Mouse (Mus musculus) megakaryocyte progenitor cell, adult 5-6 weeks (primary cell): ENCODE data around the gene Fblim1. TPM values are rescaled to one million over a fixed set of nuclear protein-coding genes. Genes with fewer than 3 reads are reported as not detected.

ENCODE experiments used
- ATAC-seq: replicated peaks from 2 replicates; pipeline ENCODE4 v1.8.0; 2016; ENCODE audit warnings: mild to moderate bottlenecking, moderate TSS enrichment, inconsistent platforms; ENCODE audit not compliant: poor library complexity
- total RNA-seq, 2 experiments: library from RNA; stranded (forward) in 1 of 2; stranded (reverse) in 1 of 2; fragments of 157-497, 149-512 nt in 1 of 2; fragments of 200-1000 nt in 1 of 2; gene quantifications; 2 replicates each; pipeline versions ENCODE4 v1.2.3 to v1.2.4; 2015 to 2017

Fblim1 gene
- total RNA-seq, 2 experiments from 2014 or later, result not detected

DNA sequence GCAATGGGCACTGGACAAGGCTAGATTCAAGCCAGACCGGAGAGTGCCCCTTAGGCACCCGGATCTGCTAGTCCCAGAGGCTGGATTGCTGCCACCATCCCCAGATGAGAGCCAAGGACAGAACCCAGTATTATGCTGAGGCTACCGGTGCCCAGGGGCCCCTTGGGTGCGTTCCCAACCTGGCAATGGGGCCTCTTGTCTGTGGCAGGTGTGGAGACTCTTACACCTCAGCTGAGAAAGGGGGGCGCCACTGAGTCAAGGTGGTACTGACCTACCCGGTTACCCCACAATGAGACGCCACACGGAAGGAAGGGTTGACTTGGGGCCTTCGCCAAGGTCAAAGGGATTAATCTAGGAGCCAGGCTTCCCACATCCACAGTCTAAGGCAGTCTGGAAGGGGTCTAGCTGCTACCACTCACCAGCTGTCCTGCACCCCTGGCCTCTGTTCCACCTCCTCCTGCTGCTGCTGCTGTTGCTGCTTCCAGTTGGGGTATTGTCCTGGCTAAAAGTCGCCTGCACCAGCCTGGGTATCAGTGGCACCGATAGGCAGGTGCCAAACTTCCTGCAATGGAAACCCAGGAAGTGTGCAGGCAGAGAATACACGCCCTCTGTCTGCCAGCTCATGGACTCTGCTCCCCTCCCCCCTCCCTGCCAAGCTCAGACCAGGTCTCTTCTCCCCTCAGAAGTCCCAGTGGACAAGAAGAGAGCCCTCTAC, 4.6 kb downstream of the Fblim1 start:
- no peak for ATAC-seq

DNA sequence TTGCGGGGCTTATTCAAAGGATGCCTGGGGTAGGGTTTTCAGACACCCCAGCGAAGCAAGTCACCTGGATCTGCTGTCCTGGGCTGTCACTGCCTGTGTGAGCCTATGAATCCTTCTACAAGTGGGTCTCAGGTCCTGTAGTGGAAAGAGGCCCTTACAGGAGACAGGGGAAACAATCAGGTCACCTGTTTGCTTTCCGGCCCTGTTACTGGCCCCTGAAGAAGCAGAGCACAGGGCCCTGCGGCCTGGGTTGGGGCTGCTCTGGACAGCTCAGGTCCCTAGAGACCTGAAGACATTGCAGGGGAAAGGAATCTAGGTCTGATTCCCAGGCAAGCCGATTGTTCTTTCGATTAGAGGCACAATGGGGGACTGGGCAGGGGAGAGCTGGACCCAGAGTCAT, 5.5 kb downstream of the Fblim1 start:
- ATAC-seq, result no peak

DNA sequence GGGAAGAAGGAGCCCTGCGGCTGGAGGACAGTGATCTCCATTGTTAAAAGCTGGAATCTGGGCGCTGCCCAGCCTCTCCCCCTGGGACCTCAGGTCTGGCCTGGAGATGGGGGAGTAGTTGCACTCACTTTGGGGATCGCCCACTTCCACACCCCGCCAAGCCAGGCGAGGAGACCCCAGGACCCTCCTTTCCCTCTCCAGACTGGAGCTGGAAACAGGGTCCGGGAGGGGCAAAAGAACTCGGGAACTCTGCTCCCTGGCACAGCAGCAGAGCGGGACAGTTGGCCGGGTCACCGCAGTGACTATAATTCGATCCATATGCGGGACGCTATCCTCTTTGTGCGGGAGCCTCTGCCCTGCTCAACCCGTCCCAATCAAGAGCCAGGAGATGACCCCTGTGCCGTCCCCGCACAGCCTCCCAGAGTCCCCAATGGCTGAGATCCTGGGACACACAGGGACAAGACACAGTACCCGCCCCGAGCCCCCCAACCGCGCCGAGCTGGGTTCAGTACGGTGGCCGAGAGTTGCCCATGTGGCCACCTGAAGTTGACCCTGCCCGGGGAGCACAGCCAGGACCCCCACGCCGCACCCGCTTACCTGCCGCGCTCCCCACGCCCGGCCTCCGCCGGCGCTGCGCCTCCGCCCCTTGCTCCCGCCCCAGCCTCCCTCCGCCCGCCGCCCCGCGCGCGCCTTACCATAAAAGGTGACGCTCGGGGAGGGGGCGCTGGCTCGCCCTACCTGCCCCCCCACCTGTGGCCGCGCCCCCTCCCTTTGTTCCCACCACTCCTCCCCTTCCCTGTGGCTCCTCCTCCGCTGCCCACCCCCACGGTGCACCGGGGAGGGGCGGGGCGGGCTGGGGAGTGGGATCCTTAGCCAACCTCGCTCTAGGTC, 6.4 kb downstream of the Fblim1 start:
- no peak for ATAC-seq

DNA sequence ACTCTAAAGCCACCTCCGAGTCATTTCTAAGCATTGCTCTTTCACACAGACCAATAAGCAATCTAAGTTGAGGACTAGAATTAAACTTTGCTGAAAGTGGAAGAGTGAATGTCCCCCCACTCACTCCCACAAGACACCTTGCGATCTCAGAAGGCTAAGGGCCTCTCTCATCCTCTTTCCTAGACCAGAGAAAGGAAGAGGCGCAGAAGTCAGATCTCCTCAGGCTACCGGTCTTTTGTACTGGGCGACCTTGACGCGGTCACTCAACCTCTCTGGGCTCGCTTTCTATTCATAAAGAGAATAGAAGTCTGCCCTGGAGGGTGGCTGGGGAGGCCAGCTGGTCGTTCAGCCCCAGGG, 7.0 kb downstream of the Fblim1 start:
- ATAC-seq, result no peak

DNA sequence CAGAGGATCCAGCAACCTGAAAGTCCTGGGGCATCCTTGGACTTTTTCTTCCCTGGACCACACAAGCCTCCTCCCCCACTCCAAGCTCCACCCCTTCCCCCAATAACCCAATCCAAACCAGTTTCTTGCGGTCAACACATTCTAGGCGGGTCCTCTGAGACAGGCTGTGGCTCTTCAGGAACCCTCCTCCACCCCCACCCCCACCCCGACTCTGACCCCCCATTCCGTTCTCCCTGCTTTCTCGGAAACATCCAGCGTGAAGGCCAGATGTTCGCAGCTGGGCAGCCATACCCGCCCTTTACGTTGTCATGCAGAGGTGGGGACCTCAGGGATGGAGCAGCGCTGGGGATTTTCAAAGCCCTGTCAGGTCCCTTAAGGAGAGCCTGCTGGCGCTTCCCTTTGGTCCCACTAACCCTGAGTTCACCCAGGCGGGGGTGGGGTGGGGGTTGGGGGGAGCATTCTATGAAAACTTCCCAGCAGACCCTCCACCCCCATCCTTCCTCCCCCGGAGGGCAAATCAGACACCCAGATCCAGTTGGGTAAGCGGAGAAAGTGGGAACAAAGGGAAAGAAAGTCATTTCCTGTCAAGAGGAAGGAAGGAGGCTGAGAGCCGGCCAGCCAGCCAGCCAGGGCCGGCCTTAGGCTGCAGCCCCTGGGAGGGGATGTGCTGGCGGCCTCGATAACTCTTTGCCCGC, 7.5 kb downstream of the Fblim1 start:
- no peak for ATAC-seq

DNA sequence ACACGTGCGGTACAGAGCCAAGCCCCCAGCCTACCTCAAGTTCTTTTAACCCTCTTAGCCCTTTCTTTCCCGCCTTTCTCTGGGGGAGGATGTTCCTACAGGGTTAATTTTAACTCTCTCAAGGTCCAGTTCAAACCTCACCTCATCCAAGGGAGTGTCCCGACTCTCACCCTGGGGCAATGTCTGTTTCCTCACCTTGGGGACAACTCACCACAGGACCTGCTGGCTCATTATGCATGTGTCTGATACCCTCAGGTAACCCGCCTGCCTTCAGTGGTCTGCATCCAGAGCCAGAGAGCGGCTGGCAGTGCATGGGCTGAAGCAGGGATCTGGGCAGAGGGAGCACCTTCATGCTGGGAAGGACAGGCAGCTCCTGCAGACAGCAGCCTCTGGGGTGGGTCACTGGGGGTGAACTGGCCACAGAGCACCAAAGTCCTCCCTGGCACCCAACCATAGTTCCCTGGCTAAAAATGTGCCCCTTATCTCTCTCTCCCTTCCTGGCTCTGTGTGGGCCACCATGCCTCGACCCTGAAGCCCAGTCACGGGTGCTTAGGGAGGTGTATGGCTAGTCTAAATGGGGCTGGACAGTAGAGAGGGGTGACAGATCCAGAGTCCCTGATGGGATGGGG, 9.1 kb downstream of the Fblim1 start:
- no peak for ATAC-seq

DNA sequence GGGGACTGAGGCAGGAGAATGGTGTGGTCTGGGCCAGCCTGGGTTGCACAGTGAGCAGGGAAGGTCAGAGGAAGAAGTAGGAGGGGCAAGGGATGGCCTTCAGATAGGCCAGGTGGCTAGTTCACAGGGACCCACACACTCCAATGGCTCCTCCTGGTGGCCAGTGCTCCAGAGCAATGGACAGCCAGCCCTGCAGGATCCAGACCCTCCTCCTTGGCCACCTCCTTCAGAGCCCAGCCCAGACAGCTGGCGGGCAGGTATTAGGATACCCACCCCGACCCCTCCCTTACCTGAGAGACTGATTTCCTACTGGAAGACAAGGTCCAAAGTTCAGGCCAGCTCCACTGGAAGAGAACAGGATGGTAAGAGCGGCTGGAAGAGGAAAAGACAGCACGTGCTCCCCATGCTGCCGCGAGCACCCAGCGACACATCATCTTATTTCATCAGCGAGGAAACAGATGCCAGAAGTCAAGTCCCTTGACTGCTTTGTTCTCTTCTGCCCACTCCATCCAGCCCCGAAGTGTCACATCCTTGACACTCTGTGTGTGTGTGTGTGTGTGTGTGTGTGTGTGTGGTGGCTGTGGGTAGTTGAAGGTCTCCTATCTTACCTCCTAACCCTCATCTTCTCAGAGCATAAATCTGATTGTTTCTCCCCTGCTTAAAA, 10.2 kb downstream of the Fblim1 start:
- ATAC-seq, result peak; percentile 44

DNA sequence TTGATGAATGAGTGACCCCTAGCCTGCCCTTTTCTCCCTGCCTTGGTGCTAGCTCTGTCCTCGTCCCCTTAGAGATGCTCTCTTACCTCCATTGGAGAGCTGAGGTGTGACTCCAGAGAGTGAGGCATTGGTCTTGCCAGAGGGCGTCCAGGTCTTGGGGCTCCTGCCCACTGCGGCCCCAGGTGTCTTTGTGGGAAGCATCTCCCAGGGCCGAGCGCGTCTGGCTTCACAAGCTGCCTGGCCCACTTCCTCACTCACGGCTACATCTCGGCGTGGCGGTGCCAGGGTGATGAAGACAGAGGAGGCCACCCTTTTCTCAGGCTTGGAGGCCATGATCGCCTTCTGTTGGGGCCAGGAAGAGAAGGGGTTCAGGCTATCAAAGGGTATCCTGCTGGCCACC, 10.8 kb downstream of the Fblim1 start:
- ATAC-seq, result no peak

DNA sequence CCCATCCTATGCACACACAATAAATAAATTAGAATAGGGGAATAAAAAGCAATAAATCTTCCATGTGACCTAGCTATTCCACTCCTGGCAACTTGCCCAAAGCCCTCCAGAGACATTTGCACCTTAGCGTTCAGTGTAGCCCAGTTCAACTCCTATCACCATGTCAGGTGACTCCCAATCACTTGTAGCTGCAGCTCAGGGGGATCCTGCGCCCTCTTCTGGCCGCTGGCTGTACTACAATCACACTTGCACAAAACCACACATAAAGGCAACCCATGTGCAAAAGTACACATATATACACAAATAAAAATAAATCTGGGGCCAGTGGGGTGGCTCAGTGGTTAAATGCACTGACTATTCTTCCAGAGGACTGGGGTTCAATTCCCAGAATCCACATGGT, 14.3 kb downstream of the Fblim1 start:
- peak; percentile 87 for ATAC-seq

DNA sequence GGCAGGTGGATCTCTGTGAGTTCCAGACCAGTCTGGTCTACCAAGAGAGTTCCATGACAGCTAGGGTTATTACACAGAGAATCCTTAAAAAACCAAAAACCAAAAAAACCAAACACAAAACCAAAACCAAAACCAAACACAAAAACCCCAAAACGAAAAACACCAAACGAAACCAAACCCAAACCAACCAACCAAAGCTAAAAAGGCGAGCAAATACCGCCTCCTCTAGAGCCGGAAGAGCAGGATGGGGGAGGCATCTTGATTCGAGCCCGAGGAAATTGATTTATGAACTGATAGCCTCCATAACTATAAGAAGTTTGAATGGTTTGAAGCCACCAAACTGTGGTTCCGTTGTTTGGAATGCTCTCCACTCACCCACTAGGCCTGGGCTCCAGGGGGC, 22.0 kb downstream of the Fblim1 start:
- ATAC-seq, result no peak

DNA sequence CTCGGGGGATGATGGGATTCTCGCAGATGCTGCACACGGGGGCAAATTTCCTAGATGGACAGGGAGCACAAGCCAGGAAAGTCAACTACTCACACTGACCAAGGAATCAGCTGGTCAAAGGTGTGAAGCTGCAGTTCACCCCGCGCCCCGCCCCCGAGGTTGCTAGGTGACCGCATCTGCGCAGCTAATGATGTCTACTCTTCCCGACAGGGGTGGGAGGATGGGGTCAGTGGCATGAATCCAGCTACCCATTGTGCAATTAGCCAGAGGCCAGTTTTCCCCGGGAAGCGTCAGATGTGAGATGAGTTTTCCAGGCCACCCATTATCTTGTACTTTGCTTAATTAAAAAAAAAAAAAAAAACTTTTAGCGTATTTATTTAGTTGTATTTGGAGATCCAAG, 24.8 kb downstream of the Fblim1 start:
- no peak for ATAC-seq

DNA sequence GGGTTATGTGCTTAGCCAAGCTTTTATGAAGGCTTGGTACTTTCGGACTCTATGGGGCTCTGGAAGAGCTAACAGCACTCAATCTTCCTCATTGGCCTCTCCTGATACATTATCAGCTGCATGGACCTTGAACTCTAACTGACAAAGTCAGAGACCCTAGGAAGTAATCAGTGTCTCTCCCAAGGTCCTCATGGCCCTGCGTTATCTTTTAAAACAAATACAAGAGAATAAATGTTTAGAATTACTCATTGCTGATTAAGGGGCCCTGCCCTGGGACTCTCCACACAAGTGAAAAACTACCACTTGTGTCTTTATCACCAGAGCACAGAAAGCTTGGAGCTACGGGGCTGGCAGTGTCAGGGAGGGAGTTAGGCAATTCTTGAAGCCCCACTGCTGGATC, 27.1 kb downstream of the Fblim1 start:
- ATAC-seq, result peak; percentile 77

DNA sequence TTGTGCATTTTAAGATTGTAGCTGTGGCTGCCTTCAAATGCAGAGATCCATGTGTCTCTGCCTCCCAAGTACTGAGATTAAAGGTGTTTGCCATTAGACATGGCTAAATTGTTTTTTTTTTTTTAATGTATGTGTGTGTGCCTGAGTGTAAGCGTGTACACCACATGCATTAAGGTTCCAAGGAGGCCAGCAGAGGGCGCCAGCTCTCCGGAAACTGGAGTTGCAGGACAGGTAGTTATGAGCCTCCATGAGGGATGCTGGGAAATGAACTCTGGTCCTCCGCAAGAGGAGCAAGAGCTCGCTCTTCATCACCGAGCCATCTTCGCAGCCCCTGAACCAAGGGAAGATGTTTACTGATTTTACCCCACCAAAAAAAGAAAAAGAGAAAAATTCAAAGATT, 29.0 kb downstream of the Fblim1 start:
- ATAC-seq, result no peak

DNA sequence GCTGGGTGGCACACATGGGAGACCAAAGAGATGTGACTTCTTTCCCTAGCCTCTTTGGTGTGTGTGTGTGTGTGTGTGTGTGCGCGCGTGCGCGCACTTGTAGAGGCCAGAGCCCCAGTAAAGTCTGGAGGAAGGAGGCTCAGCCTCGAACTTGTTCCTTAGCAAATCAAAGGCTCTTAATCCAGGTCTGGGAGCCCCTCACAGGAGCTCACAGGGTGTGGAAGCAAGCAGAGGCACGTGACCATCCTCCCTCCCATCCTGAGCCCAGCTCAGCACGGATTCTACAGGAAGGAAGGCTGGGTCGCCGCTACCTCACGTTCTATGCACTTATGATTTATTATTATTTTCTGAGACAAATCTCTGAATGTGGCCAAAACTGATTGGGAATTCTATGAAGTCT, 29.5 kb downstream of the Fblim1 start:
- no peak for ATAC-seq

DNA sequence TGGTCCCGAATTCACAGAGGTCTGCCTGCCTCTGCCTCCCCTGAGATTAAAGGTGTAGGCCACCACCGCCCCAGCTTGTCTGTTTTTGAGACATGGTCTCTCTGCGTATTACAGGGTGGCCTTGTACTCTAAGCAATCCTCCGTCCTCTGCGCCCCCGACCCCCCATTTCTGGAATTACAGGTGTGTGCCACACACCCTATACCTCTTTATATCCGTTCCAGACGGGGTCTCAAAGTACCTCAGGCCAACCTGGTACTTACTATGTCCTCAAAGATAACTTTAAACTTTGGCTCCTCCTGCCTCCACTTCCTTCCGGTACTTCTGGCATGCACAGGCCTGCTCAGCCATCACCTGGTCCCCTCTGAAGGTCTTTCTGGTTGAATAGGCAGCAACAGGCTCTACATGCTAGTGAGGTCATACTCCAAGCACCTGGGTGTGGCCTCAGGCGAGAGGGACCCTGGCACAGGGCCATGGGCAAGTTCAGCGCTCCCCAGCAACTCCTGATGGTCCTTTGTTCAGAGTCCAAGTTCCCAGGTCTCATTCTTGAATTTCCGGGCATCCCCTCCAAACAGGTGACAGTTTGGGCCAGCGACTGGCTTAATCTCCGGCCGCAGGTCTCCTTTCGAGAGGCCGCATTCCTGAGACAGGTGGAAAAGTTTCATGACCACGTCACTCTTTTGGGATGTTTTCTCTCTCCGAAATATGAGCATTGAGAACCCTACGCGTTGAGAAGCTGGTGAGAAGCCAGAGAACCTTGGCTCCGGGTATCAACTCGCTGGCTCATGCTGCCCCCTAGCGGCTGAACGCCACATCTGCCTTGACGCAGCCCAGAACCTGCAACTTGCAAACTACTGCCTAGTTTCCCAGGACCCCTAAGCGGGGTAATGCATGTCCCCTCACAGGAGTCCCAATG, 30.9 kb downstream of the Fblim1 start:
- ATAC-seq, result peak; percentile 58

DNA sequence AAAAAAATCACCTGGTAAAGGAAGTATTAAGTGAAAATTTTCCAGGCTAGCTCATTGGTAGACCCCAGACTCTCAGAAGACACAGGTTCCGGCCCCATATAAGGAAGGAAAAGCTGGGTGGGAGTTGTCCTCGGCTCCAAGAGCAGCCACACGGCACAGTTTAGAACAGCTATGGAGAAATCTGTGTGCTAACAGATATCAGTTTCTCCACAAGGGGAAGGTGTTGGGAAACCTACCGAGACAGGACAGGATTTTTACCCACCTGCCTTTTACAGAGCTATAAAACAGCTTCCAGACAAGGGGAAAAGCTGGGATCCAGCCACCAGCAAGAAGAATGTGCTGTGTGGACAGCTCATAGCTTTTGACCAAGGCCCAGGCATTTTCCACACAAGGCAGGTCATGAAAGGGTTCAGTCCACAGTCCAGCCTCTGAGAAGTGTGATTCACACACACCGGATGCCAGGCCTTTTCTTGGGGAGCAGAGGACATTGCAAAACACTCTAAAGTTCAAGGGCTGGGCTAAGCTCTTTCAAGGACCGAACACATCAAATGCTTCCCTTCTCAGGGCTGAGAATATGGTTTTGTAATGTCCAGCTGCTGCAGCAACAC, 32.4 kb downstream of the Fblim1 start:
- ATAC-seq, result peak; percentile 68

DNA sequence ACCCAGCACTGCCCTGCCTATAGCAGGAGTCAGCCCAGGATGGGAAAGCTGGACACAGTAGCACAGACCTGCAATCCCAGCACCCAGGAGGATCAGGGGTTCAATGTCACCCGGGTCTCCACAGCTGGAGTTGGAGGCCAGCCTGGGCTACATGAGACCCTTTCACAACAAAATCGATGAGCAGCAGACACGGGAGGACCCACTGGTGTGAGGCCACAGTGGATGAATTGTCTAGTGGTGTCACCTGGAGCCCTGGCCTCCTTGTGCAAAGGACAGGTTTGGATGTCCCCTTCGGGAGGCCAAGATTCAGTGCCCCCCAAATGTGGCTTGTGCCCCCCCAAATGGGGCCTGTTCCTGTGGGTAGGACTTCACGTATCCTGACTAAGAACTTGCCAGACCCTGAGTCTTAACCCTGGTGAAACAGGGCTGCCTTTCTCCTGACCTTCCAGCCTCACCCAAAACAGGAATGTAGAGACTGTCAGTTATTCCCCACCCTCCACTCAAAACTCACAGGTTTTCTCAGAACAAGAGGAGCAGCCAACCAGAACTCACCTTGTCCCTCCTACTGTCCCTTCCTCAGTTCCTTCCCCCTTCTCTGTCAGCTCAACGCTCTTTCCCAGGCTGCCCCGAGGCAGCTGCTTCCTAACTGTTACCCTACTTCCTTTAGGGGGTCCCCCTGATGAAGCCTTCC, 33.1 kb downstream of the Fblim1 start:
- ATAC-seq, result peak; percentile 45

DNA sequence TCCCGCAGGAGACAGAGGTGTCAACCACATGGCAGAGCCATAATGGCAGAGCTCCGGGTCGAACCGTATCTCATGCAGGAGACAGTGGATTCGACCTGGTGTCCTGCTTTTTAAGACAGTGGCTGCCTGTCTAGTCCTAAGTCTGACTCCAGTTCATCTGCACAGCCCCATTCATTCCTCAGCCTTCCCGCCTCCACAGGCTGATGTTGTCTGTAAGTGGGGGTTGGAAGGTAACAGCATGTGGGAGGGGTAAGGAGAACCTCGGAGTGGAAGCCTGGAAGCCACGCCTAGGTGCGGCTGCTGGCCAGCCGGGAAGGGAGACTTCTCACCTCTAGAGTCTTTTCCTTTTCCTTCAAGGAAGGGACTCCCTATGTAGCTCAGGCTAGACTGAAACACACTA, 34.0 kb downstream of the Fblim1 start:
- no peak for ATAC-seq

DNA sequence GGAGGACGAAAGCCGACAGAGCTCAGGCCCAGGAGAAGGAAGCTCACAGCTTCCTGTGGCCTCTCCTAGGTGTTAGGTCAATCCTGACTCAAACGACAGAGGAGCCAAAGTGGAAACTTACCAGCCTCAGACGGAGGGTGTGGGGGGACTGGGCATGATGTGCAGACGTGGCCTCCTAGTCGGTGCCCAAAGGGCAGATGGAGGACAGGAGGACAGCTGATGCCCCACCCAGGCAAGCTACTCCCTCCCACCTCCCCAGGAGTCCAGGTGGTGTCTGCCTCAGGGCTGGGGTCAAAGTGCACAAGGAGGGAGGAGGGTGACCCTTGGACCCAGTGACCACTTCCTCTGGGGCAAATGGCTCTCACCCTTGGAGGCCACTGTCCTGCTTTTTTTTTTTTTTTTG, 34.6 kb downstream of the Fblim1 start:
- ATAC-seq, result no peak
